Mouse (Mus musculus): ENCODE measurements around the gene Gabpa.

DNA sequence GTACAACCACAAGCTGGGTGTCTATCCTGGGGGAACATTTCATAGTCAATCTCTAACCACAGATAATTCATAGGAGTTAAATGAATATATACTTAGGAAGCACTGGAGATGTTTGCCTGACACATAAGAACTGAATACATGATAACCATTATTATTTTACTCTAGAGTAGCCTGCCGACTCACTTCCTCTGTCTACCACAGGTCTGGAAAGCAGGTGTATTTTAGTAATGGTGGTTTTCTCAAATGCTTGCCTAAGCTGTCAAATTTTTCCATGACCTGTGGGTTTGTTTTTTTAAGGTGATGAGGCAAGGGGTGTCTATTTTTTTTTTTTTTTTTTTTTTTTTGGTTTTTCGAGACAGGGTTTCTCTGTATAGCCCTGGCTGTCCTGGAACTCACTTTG is 34.7 kb upstream of the Gabpa start:
- no peak for TF ChIP-seq EP300 (IDR thresholded peaks at IDR 0.05; ENCODE audit: low read depth)
- TF ChIP-seq CTCF (IDR thresholded peaks at IDR 0.05; ENCODE audit: low read depth): no peak
